Mouse (Mus musculus): ENCODE results near the gene Hpd. TPM values are rescaled to one million over a fixed set of nuclear protein-coding genes. Genes with fewer than 3 reads are reported as not detected.
"Not testable (repeated sequence)": the region's sequence is repeated elsewhere in the genome, so short reads cannot be mapped to it uniquely, and the experiment has no call there.

Gene Hpd
- polyA plus RNA-seq, 1 experiment from 2014 or later = not detected

- H3K9me3 ChIP-seq (ENCODE audit: control insufficient read depth, low read length); H3K9ac ChIP-seq (replicated peaks; ENCODE audit: low read depth, low read length); H3K36me3 ChIP-seq (ENCODE audit: control insufficient read depth, insufficient read depth); ATAC-seq; H3K4me1 ChIP-seq (replicated peaks; ENCODE audit: control insufficient read depth, insufficient read depth, low read length); H3K4me3 ChIP-seq (replicated peaks; ENCODE audit: low read length); H3K4me2 ChIP-seq (ENCODE audit: low read length); H3K27me3 ChIP-seq (replicated peaks; ENCODE audit: control insufficient read depth, insufficient read depth, low read length); H3K27ac ChIP-seq (ENCODE audit: low read length): not testable (repeated sequence)
- WGBS = 90% methylated on average over 7 of the region's 7 CpGs
Observed at GRCm38 (mm10) chr5:123203591-123203990, 21.1 kb upstream of the Hpd start.

DNA sequence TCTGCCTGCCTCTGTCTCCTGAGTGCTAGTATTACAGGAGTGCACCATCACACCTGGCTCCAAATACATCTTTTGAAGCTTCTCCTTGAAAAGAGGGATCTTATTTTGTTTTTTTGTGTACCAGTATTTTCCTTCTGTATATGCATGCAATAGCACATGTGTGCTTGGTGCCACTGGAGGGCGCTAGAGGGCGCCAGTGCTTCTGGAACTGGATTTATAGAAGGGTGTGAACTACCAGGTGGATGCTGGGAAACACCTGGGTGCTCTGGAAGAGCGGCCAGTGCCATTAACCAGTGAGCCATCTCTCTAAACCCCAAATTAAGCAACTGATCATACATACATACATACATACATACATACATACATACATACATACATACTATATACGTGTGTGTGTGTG, 20.2 kb upstream of the Hpd start:
- not testable (repeated sequence) for ATAC-seq
- 67% methylated on average over 3 of the region's 4 CpGs for WGBS

DNA sequence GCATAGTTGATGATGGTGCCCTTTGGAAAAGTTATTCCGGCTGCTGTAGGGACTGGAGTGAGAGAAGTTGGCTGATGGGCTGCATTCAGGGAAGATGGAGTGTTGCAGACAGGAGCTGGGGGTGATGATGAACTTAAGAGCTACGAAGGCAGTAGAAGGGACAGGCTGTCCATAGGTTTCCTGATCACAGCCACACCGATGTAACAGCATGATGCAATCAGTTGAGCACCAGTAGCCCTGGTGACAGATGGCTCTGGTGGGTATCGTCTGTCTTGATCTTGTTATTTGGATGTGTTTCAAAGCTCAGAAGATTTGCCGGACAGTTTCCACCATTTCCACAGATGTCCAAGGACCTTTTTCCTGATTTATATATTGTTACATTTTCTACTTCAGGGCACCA, 19.5 kb upstream of the Hpd start:
- no peak for ATAC-seq
- H3K27ac ChIP-seq (ENCODE audit: low read length) = no peak overlapping the region
- no peak overlapping the region for H3K4me2 ChIP-seq (ENCODE audit: low read length)
- no peaks in the 10 kb centered on the region for H3K36me3 ChIP-seq (ENCODE audit: control insufficient read depth, insufficient read depth)
- H3K4me3 ChIP-seq (replicated peaks; ENCODE audit: low read length) = no peak overlapping the region
- no peaks in the 10 kb centered on the region for H3K9me3 ChIP-seq (ENCODE audit: control insufficient read depth, low read length)
- 85% methylated on average over 5 of the region's 5 CpGs for WGBS
- H3K9ac ChIP-seq (replicated peaks; ENCODE audit: low read depth, low read length) = no peak overlapping the region
- H3K27me3 ChIP-seq (replicated peaks; ENCODE audit: control insufficient read depth, insufficient read depth, low read length) = no peaks in the 10 kb centered on the region
- H3K4me1 ChIP-seq (replicated peaks; ENCODE audit: control insufficient read depth, insufficient read depth, low read length) = no peaks in the 10 kb centered on the region

More for the DNA sequence above, 20.2 kb upstream of the Hpd start:
- not testable (repeated sequence) for H3K4me2 ChIP-seq (ENCODE audit: low read length); H3K27me3 ChIP-seq (replicated peaks; ENCODE audit: control insufficient read depth, insufficient read depth, low read length); H3K4me1 ChIP-seq (replicated peaks; ENCODE audit: control insufficient read depth, insufficient read depth, low read length); H3K27ac ChIP-seq (ENCODE audit: low read length); H3K4me3 ChIP-seq (replicated peaks; ENCODE audit: low read length); H3K9me3 ChIP-seq (ENCODE audit: control insufficient read depth, low read length); H3K36me3 ChIP-seq (ENCODE audit: control insufficient read depth, insufficient read depth); H3K9ac ChIP-seq (replicated peaks; ENCODE audit: low read depth, low read length)

GRCm38 (mm10) chr5:123201523-123201892, 19.0 kb upstream of the Hpd start:
- Histone ChIP-seq H3K27me3 (replicated peaks; ENCODE audit: control insufficient read depth, insufficient read depth, low read length) (no peaks in the 10 kb centered on the region), H3K4me2 (ENCODE audit: low read length) (no peak overlapping the region), H3K36me3 (ENCODE audit: control insufficient read depth, insufficient read depth) (no peaks in the 10 kb centered on the region), H3K9me3 (ENCODE audit: control insufficient read depth, low read length) (no peaks in the 10 kb centered on the region), H3K4me3 (replicated peaks; ENCODE audit: low read length) (no peak overlapping the region), H3K27ac (ENCODE audit: low read length) (no peak overlapping the region), H3K9ac (replicated peaks; ENCODE audit: low read depth, low read length) (no peak overlapping the region), H3K4me1 (replicated peaks; ENCODE audit: control insufficient read depth, insufficient read depth, low read length) (no peaks in the 10 kb centered on the region)
- ATAC-seq = no peak
- WGBS = 81% methylated on average over 7 of the region's 7 CpGs

DNA sequence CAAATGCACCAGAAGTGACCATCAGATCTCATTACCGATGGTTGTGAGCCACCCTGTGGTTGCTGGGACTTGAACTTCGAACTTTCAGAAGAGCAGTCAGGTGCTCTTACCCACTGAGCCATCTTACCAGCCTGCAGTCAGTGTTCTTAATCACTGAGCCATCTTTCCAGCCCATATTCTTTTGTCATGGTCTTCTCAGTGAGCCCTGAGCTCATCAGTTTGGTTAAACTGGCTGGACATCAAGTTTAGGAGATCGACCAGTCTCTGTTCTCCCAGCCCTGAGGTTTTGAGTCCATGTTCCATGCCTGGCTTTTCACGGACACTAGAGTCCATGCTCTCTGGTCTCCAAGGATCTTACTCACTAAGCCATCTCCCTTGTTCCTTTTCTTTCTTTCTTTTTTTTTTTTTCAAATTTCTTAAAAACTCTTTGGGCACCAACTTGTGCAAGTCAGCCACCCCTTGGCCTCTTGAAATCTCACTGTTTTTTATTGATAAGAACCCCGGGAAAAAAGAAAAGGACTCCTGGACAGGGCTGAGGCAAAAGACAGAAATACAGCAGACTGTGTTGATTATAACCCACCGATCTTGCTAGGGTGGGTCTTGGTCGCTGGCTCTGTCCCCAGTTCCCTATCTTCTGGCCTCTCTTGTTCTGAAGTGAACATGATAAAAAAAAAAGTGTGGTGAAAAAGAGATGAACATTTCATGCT, 18.4 kb upstream of the Hpd start:
- H3K27me3 ChIP-seq (replicated peaks; ENCODE audit: control insufficient read depth, insufficient read depth, low read length); H3K4me3 ChIP-seq (replicated peaks; ENCODE audit: low read length); H3K9me3 ChIP-seq (ENCODE audit: control insufficient read depth, low read length); H3K4me2 ChIP-seq (ENCODE audit: low read length); ATAC-seq; H3K27ac ChIP-seq (ENCODE audit: low read length); H3K36me3 ChIP-seq (ENCODE audit: control insufficient read depth, insufficient read depth); H3K9ac ChIP-seq (replicated peaks; ENCODE audit: low read depth, low read length); H3K4me1 ChIP-seq (replicated peaks; ENCODE audit: control insufficient read depth, insufficient read depth, low read length): not testable (repeated sequence)
- WGBS = 86% methylated on average over 4 of the region's 7 CpGs

GRCm38 (mm10) chr5:123198523-123198922, 16.0 kb upstream of the Hpd start:
- 92% methylated on average over 4 of the region's 4 CpGs for WGBS
- H3K27me3 ChIP-seq (replicated peaks; ENCODE audit: control insufficient read depth, insufficient read depth, low read length) = no peaks in the 10 kb centered on the region
- H3K4me2 ChIP-seq (ENCODE audit: low read length) = no peak overlapping the region
- no peak for ATAC-seq
- H3K27ac ChIP-seq (ENCODE audit: low read length) = no peak overlapping the region
- no peaks in the 10 kb centered on the region for H3K9me3 ChIP-seq (ENCODE audit: control insufficient read depth, low read length)
- H3K9ac ChIP-seq (replicated peaks; ENCODE audit: low read depth, low read length) = no peak overlapping the region
- H3K36me3 ChIP-seq (ENCODE audit: control insufficient read depth, insufficient read depth) = no peaks in the 10 kb centered on the region
- H3K4me3 ChIP-seq (replicated peaks; ENCODE audit: low read length) = no peak overlapping the region
- no peaks in the 10 kb centered on the region for H3K4me1 ChIP-seq (replicated peaks; ENCODE audit: control insufficient read depth, insufficient read depth, low read length)

DNA sequence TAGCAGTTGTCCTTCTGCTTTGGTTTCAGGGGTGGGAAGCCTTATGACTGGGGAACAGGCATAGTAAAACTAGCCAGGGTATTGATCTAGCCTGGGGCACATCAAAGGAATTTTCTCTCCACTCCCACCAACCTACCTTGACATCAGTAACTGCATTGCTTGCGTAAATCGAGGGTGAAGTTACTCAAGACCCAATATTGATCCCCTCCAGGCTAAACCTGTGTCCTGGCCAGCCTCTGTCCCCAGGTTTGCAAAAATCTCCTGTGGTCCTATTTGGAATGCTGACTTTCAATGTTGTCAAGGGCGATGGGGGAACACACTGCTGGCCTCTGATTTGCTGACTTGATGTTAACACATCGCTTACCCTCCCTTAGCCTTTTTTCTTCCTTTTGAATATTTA, 14.2 kb upstream of the Hpd start:
- WGBS = 72% methylated on average over 4 of the region's 4 CpGs
- Histone ChIP-seq H3K4me2 (ENCODE audit: low read length) (no peak overlapping the region), H3K4me1 (replicated peaks; ENCODE audit: control insufficient read depth, insufficient read depth, low read length) (no peaks in the 10 kb centered on the region), H3K4me3 (replicated peaks; ENCODE audit: low read length) (no peak overlapping the region), H3K27me3 (replicated peaks; ENCODE audit: control insufficient read depth, insufficient read depth, low read length) (no peaks in the 10 kb centered on the region), H3K36me3 (ENCODE audit: control insufficient read depth, insufficient read depth) (no peaks in the 10 kb centered on the region), H3K9ac (replicated peaks; ENCODE audit: low read depth, low read length) (no peak overlapping the region), H3K27ac (ENCODE audit: low read length) (no peak overlapping the region), H3K9me3 (ENCODE audit: control insufficient read depth, low read length) (no peaks in the 10 kb centered on the region)
- no peak for ATAC-seq

GRCm38 (mm10) chr5:123195500-123196000, 13.0 kb upstream of the Hpd start:
- Histone ChIP-seq H3K4me2 (ENCODE audit: low read length) (no peak overlapping the region), H3K36me3 (ENCODE audit: control insufficient read depth, insufficient read depth) (no peaks in the 10 kb centered on the region), H3K4me3 (replicated peaks; ENCODE audit: low read length) (no peak overlapping the region), H3K9ac (replicated peaks; ENCODE audit: low read depth, low read length) (no peak overlapping the region), H3K4me1 (replicated peaks; ENCODE audit: control insufficient read depth, insufficient read depth, low read length) (no peaks in the 10 kb centered on the region), H3K27ac (ENCODE audit: low read length) (no peak overlapping the region), H3K27me3 (replicated peaks; ENCODE audit: control insufficient read depth, insufficient read depth, low read length) (no peaks in the 10 kb centered on the region), H3K9me3 (ENCODE audit: control insufficient read depth, low read length) (no peaks in the 10 kb centered on the region)
- ATAC-seq = no peak
- 90% methylated on average over 16 of the region's 16 CpGs for WGBS

DNA sequence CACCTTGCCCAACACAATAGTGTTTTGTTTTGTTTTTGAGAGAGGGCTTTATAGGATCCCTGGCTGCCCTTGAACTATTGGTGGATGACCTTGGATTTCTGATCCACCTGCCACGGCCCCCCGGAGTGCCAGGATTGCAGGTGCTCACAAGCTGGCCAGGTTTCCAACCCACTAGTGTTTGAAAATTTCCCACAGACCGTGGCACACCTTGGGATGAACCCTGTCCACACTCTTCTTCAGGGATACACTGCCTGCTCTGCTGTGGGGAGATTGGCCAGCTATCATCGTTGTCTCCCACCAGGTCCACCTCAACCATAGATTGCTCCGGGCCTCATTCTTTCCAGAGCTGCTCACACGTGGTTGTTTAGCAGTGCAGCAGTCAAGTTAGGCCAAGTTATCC, 12.3 kb upstream of the Hpd start:
- whole genome bisulfite sequencing = 93% methylated on average over 6 of the region's 6 CpGs
- no peaks in the 10 kb centered on the region for H3K9me3 ChIP-seq (ENCODE audit: control insufficient read depth, low read length)
- ATAC-seq = no peak
- no peaks in the 10 kb centered on the region for H3K4me1 ChIP-seq (replicated peaks; ENCODE audit: control insufficient read depth, insufficient read depth, low read length)
- no peak overlapping the region for H3K9ac ChIP-seq (replicated peaks; ENCODE audit: low read depth, low read length)
- H3K4me2 ChIP-seq (ENCODE audit: low read length) = no peak overlapping the region
- H3K4me3 ChIP-seq (replicated peaks; ENCODE audit: low read length) = no peak overlapping the region
- H3K36me3 ChIP-seq (ENCODE audit: control insufficient read depth, insufficient read depth) = no peaks in the 10 kb centered on the region
- no peak overlapping the region for H3K27ac ChIP-seq (ENCODE audit: low read length)
- H3K27me3 ChIP-seq (replicated peaks; ENCODE audit: control insufficient read depth, insufficient read depth, low read length) = no peaks in the 10 kb centered on the region

DNA sequence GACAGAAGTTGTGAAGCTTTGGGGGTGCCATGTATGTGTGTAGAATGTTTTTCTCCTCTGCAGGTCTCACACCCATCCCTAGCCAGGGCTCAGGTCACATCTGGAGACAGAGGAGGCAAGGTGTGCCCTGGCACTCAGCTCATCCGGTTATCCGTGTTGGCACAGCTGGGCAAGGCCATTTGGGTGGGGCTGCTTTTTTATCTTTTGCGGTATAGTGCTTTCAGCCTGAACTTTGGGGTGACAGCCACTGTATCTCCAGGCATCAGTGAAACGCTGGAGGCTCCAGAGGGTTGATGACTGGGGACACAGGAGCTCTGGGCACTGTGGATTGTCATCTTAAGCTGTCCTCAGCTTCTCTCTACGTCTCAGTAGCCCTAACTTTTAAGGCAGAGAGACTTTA, 10.9 kb upstream of the Hpd start:
- no peaks in the 10 kb centered on the region for H3K4me1 ChIP-seq (replicated peaks; ENCODE audit: control insufficient read depth, insufficient read depth, low read length)
- no peak overlapping the region for H3K9ac ChIP-seq (replicated peaks; ENCODE audit: low read depth, low read length)
- ATAC-seq = no peak
- no peak overlapping the region for H3K4me2 ChIP-seq (ENCODE audit: low read length)
- H3K27me3 ChIP-seq (replicated peaks; ENCODE audit: control insufficient read depth, insufficient read depth, low read length) = no peaks in the 10 kb centered on the region
- H3K27ac ChIP-seq (ENCODE audit: low read length) = no peak overlapping the region
- no peaks in the 10 kb centered on the region for H3K36me3 ChIP-seq (ENCODE audit: control insufficient read depth, insufficient read depth)
- no peaks in the 10 kb centered on the region for H3K9me3 ChIP-seq (ENCODE audit: control insufficient read depth, low read length)
- no peak overlapping the region for H3K4me3 ChIP-seq (replicated peaks; ENCODE audit: low read length)
- 87% methylated on average over 5 of the region's 5 CpGs for WGBS

Measured in forebrain, embryonic 16.5 days (tissue).